Mouse (Mus musculus) spleen, adult 2 months (tissue): ENCODE measurements around the gene Mtg1. TPM values are rescaled to one million over a fixed set of nuclear protein-coding genes. Genes with fewer than 3 reads are reported as not detected.

Experiments
- DNase-seq, 2 experiments: peaks; one replicate each; pipeline versions ENCODE4 v3.0.0 to v3.0.0-alpha.2; 2012 to 2021; ENCODE audit warnings: low spot score in 2 of 2, low read depth in 1 of 2
- H3K27ac ChIP-seq: fragments of 200-500 bp; 2 replicates; pipeline ENCODE4 v1.5.1; 2012; ENCODE audit warnings: low read length, inconsistent platforms; ENCODE audit not compliant: insufficient read depth
- H3K27me3 ChIP-seq: fragments of 200-500 bp; 2 replicates; pipeline ENCODE4 v1.6.1; 2012; ENCODE audit warnings: mild to moderate bottlenecking, moderate library complexity, low read length, inconsistent platforms; ENCODE audit not compliant: control insufficient read depth, insufficient read depth
- H3K36me3 ChIP-seq: fragments of 200-500 bp; 2 replicates; pipeline ENCODE4 v1.6.1; 2012; ENCODE audit warnings: mild to moderate bottlenecking, low read length, inconsistent platforms; ENCODE audit not compliant: control insufficient read depth, insufficient read depth
- H3K4me1 ChIP-seq: fragments of 200-500 bp; 2 replicates; pipeline ENCODE4 v1.6.1; 2011; ENCODE audit warnings: inconsistent platforms; ENCODE audit not compliant: control insufficient read depth, insufficient read depth, insufficient read length
- H3K4me3 ChIP-seq: fragments of 200-500 bp; 2 replicates; pipeline ENCODE4 v1.5.1; 2011; ENCODE audit warnings: mild to moderate bottlenecking, inconsistent platforms; ENCODE audit not compliant: insufficient read depth, insufficient read length; ENCODE audit errors: extremely low read depth
- CTCF ChIP-seq: fragments of 200-500 bp; IDR thresholded peaks from 2 replicates; pipeline ENCODE4 v1.5.1; 2011; ENCODE audit warnings: mild to moderate bottlenecking, inconsistent platforms; ENCODE audit not compliant: insufficient read depth, insufficient read length, insufficient replicate concordance; ENCODE audit errors: extremely low read depth
- POLR2A ChIP-seq: fragments of 200-500 bp; IDR thresholded peaks from 2 replicates; pipeline ENCODE4 v1.6.1; 2011; ENCODE audit warnings: low read depth, low read length, inconsistent platforms
- WGBS: fragments of 180-500 bp; shearing (Covaris S2); methylation state at CpG from one replicate; pipeline ENCODE4 v1.1.7; 2018; 5-methylcytosine and 5-hydroxymethylcytosine counted together
- polyA plus RNA-seq: library from polyadenylated mRNA; depleted of rRNA; stranded (reverse); fragments of >200 nt; gene quantifications from 2 replicates; pipeline ENCODE4 v1.2.3, GENCODE M21; 2012

Gene Mtg1
- polyA plus RNA-seq, 1 experiment = 20.5 TPM

GRCm38 (mm10) chr7:140170863-140171262 lies 33.5 kb downstream of the Mtg1 start:
- Histone ChIP-seq H3K27ac (no peak overlapping the region), H3K27me3 (no peaks in the 10 kb centered on the region), H3K4me1 (no peaks in the 10 kb centered on the region), H3K36me3 (no peaks in the 10 kb centered on the region), H3K4me3 (no peak overlapping the region)
- TF ChIP-seq POLR2A (no peak), CTCF (no peak)
- 88% methylated on average over 3 of the region's 3 CpGs for WGBS
- DNase-seq = no peak

- no peaks in the 10 kb centered on the region for H3K4me1 ChIP-seq
- no peak for DNase-seq
- H3K27me3 ChIP-seq = no peaks in the 10 kb centered on the region
- TF ChIP-seq CTCF = no peak
- TF ChIP-seq POLR2A = no peak
- H3K27ac ChIP-seq = no peak within 1 kb of the TSS
- no peaks in the 10 kb centered on the region for H3K36me3 ChIP-seq
- 12% methylated on average over 1 of the region's 1 CpGs for WGBS
- no peak within 1 kb of the TSS for H3K4me3 ChIP-seq
Observed at GRCm38 (mm10) chr7:140172936-140173335, 35.6 kb downstream of the Mtg1 start, which contains the start of gene Olfr523. TSS of gene Olfr523 (plus strand) at chr7:140173217.

DNA sequence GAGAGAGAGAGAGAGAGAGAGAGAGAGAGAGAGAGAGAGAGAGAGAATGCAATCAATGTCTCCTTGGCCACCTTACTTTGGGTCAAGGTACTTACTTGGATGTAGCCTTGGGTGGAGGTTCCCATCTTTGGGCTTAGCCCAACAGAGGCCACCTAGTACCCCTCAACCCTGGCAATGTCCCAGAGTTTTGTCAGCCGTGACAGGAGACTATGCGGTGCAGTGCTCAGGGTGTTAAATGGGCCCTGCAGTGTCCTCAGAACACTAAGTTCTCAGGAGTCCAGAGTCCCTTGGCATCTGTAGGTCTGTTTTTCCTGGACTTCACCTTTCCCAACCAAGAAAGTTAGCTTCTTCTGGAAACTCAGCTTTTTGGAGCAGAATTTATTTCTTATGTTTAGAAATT lies 41.8 kb downstream of the Mtg1 start:
- 91% methylated on average over 2 of the region's 2 CpGs for WGBS
- TF ChIP-seq POLR2A (no peak), CTCF (no peak)
- Histone ChIP-seq H3K27ac (no peak overlapping the region), H3K4me1 (no peaks in the 10 kb centered on the region), H3K36me3 (no peaks in the 10 kb centered on the region), H3K27me3 (no peaks in the 10 kb centered on the region), H3K4me3 (no peak overlapping the region)
- no peak for DNase-seq

DNA sequence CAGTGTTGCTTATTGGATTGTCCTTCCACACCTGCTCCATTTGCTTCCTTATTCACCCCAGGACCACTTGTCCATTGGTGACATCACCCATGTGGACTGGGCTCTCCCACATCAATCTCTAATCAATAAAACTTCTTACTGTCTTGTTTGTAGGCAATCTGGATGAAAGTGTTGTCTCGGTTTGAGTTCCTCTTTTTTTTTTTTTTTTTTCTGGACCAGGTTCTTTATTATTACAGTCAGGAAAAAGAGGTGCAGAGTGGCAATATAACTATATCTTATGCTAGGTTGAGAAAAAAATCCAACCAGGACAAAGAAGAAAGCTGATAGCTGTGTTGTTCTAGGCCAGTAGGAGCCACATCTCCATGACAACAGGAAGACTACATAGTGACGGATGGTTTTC lies 43.3 kb downstream of the Mtg1 start:
- no peaks in the 10 kb centered on the region for H3K27me3 ChIP-seq
- 56% methylated on average over 2 of the region's 2 CpGs for WGBS
- DNase-seq = no peak
- no peak for TF ChIP-seq POLR2A
- TF ChIP-seq CTCF = no peak
- H3K27ac ChIP-seq = no peak overlapping the region
- H3K36me3 ChIP-seq = no peaks in the 10 kb centered on the region
- H3K4me3 ChIP-seq = no peak overlapping the region
- no peaks in the 10 kb centered on the region for H3K4me1 ChIP-seq

GRCm38 (mm10) chr7:140184206-140184605 lies 46.8 kb downstream of the Mtg1 start:
- Histone ChIP-seq H3K36me3 (no peaks in the 10 kb centered on the region), H3K27ac (no peak overlapping the region), H3K4me1 (no peaks in the 10 kb centered on the region), H3K27me3 (no peaks in the 10 kb centered on the region), H3K4me3 (no peak overlapping the region)
- no peak for TF ChIP-seq CTCF
- no peak for TF ChIP-seq POLR2A
- no peak for DNase-seq
- WGBS = 86% methylated on average over 4 of the region's 4 CpGs

- H3K4me3 ChIP-seq = no peak overlapping the region
- WGBS = 67% methylated on average over 18 of the region's 18 CpGs
- no peaks in the 10 kb centered on the region for H3K27me3 ChIP-seq
- no peaks in the 10 kb centered on the region for H3K36me3 ChIP-seq
- no peaks in the 10 kb centered on the region for H3K4me1 ChIP-seq
- no peak overlapping the region for H3K27ac ChIP-seq
- TF ChIP-seq POLR2A (no peak), CTCF (peak; percentile 37; the same call in 1 of the 2 replicates)
- DNase-seq = peak; percentile 21 to 30
Observed at GRCm38 (mm10) chr7:140186646-140187620, 49.6 kb downstream of the Mtg1 start.

DNA sequence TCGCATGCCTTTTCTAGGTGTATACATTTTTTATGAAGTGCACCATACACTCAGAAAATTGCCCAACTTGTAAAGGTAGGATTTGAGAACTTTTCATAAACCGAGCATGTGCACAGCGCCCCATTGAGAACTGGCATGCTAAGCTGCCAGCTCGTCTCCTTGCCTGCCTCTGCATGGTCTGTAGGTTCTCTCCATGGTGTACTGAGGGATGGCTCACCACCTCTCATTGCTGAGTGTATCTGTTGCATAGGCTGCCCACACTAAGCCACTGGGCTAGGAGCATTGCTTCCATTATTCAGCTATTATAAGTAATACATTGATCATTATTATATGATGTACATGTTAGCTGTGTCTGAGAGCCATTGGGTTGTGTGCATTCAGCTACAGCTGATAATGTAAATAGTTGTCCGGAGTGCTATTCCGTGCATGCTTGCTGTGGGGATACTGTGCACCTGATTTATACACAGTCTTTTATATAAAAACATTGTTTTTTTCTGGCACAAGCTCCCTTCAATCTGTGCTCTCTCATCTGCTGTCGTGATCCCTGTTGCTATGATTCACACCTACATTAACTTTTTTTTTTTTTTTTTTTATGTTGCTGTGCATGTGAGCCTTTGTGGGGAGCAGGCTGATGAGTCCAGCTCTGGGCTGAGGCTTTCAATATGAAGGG lies 50.5 kb downstream of the Mtg1 start:
- DNase-seq = no peak
- Histone ChIP-seq H3K36me3 (no peaks in the 10 kb centered on the region), H3K27ac (no peak overlapping the region), H3K4me3 (no peak overlapping the region), H3K4me1 (no peaks in the 10 kb centered on the region), H3K27me3 (no peaks in the 10 kb centered on the region)
- 80% methylated on average over 7 of the region's 7 CpGs for WGBS
- TF ChIP-seq POLR2A = no peak
- no peak for TF ChIP-seq CTCF
